Mouse (Mus musculus): ENCODE measurements around the gene Opcml. TPM values are rescaled to one million over a fixed set of nuclear protein-coding genes. Genes with fewer than 3 reads are reported as not detected.

The Opcml gene
- polyA plus RNA-seq, 1 experiment from 2014 or later: 10.1 TPM

DNA sequence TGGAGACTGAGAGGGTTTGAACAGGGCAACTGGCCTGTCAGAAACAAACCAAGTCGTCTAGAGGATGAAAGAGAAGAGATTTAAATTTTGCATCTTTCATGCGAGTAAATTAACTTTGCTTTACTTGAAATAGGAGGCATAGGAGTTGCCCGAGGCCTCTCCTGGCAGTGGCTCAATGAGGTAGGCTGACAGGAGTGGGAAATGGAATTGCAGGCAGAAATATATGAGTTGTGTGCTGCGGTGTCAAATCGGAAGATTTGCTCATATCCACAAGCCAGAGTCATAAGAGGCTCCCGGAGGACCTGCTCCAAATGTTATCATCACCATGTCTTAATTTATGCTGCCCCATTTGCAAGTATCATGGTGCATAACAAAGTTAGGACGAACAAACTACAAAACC is 391.3 kb downstream of the Opcml start:
- ATAC-seq (ENCODE audit: low read depth): no peak
- Histone ChIP-seq H3K27ac (ENCODE audit: low read length) (no peak overlapping the region), H3K4me2 (ENCODE audit: low read depth, low read length) (no peak overlapping the region), H3K4me3 (ENCODE audit: low read length) (no peak overlapping the region), H3K27me3 (ENCODE audit: control insufficient read depth, insufficient read depth, low read depth, low read length) (no peaks in the 10 kb centered on the region), H3K36me3 (ENCODE audit: control insufficient read depth, insufficient read depth, low read length) (no peaks in the 10 kb centered on the region), H3K4me1 (replicated peaks; ENCODE audit: control insufficient read depth, insufficient read depth, low read length) (no peaks in the 10 kb centered on the region), H3K9ac (ENCODE audit: low read length) (no peak overlapping the region), H3K9me3 (ENCODE audit: control insufficient read depth, low read length) (no peaks in the 10 kb centered on the region)
- WGBS: 72% methylated on average over 7 of the region's 7 CpGs

DNA sequence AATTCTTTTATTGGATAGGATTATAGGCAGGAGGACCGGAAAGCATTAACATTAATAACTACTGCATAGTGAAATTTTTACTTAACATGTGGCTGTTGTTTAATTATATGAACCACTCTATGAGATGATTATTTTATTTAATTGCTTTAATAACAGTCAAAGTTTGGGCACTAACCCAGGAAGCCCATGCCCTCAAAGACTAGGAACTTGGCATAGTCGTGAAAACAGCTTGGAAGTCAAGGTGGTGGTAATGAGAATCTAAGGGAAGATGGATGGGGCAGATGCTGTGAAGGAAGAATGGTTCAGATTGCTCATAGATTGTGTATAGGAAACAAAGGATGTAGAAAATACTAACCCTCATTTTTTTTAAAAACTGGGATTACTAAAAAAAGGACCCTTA is 399.7 kb downstream of the Opcml start:
- Histone ChIP-seq H3K27me3 (ENCODE audit: control insufficient read depth, insufficient read depth, low read depth, low read length) (no peaks in the 10 kb centered on the region), H3K4me3 (ENCODE audit: low read length) (no peak overlapping the region), H3K36me3 (ENCODE audit: control insufficient read depth, insufficient read depth, low read length) (no peaks in the 10 kb centered on the region), H3K27ac (ENCODE audit: low read length) (no peak overlapping the region), H3K4me2 (ENCODE audit: low read depth, low read length) (no peak overlapping the region), H3K9me3 (ENCODE audit: control insufficient read depth, low read length) (no peaks in the 10 kb centered on the region), H3K9ac (ENCODE audit: low read length) (no peak overlapping the region), H3K4me1 (replicated peaks; ENCODE audit: control insufficient read depth, insufficient read depth, low read length) (no peaks in the 10 kb centered on the region)
- 71% methylated on average over 2 of the region's 2 CpGs for WGBS
- no peak for ATAC-seq (ENCODE audit: low read depth)

DNA sequence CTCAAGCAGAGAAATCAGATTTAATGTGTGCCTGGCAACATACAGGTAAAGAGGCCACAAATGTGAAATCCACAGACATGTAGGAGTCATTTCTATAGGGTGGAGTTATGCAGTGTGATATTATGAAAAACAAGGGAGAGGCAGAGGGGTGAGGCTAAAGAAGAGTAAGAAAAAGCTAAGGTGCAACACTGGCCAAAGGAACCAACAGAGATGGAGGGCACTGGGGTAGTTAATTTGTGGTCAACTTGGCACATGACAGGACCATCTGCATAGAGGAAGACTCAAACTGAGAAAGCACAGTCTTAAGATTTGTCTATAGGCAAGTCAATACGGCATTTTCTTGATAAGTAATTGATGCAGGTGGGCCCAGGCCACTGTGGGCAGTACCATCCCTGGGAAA is 400.2 kb downstream of the Opcml start:
- no peak for ATAC-seq (ENCODE audit: low read depth)
- WGBS: 69% methylated on average over 1 of the region's 1 CpGs

DNA sequence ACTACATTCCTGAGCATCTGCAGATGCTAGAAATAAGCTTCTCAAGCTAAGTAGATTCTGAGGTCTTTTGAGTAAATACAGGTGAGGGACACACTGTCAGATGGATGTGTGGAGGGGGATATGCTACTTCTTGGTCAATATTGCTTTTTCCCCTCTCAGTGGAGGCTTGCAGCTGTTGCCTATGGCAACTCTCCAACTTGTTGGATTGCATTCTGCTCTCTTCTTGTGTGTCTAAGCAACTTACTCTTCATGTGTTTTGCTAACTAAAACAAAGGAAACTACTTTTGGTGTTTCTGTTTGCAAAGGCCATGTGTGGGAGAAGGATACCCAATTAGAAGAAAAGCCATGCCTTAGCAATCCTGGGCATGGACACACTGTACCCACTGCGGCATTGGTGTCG is 406.0 kb downstream of the Opcml start:
- no peak overlapping the region for H3K27ac ChIP-seq (ENCODE audit: low read length)
- WGBS: 88% methylated on average over 2 of the region's 2 CpGs

More for the DNA sequence above, 400.2 kb downstream of the Opcml start:
- H3K9me3 ChIP-seq (ENCODE audit: control insufficient read depth, low read length): no peaks in the 10 kb centered on the region
- no peaks in the 10 kb centered on the region for H3K36me3 ChIP-seq (ENCODE audit: control insufficient read depth, insufficient read depth, low read length)
- no peak overlapping the region for H3K27ac ChIP-seq (ENCODE audit: low read length)
- no peaks in the 10 kb centered on the region for H3K4me1 ChIP-seq (replicated peaks; ENCODE audit: control insufficient read depth, insufficient read depth, low read length)
- H3K4me2 ChIP-seq (ENCODE audit: low read depth, low read length): no peak overlapping the region
- H3K4me3 ChIP-seq (ENCODE audit: low read length): no peak overlapping the region
- no peak overlapping the region for H3K9ac ChIP-seq (ENCODE audit: low read length)
- H3K27me3 ChIP-seq (ENCODE audit: control insufficient read depth, insufficient read depth, low read depth, low read length): no peaks in the 10 kb centered on the region

DNA sequence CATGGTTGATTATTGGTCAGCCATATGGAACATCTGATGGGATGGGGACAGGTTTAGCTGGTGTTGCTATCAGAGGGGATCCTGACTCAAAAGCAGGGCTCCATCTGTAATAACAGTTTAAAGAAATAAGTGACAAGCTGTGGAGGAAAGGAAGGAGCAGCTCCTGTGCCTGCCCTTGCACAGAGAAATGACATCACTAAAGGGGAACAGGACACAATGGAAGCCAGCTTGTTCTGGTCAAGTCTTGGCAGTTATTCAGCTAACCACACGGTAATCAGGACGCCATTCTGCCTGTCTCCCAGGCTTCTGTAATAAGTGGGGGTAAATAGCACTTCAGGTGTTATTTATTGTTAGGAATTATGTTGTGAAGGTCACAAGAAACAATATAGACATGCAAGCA is 406.5 kb downstream of the Opcml start:
- no peak overlapping the region for H3K4me2 ChIP-seq (ENCODE audit: low read depth, low read length)
- no peak overlapping the region for H3K4me3 ChIP-seq (ENCODE audit: low read length)
- no peak overlapping the region for H3K27ac ChIP-seq (ENCODE audit: low read length)
- WGBS: 54% methylated on average over 2 of the region's 2 CpGs
- H3K4me1 ChIP-seq (replicated peaks; ENCODE audit: control insufficient read depth, insufficient read depth, low read length): no peaks in the 10 kb centered on the region
- no peaks in the 10 kb centered on the region for H3K27me3 ChIP-seq (ENCODE audit: control insufficient read depth, insufficient read depth, low read depth, low read length)
- no peaks in the 10 kb centered on the region for H3K36me3 ChIP-seq (ENCODE audit: control insufficient read depth, insufficient read depth, low read length)
- no peaks in the 10 kb centered on the region for H3K9me3 ChIP-seq (ENCODE audit: control insufficient read depth, low read length)
- no peak overlapping the region for H3K9ac ChIP-seq (ENCODE audit: low read length)
- ATAC-seq (ENCODE audit: low read depth): no peak

More for the DNA sequence above, 406.0 kb downstream of the Opcml start:
- Histone ChIP-seq H3K4me1 (replicated peaks; ENCODE audit: control insufficient read depth, insufficient read depth, low read length) (no peaks in the 10 kb centered on the region), H3K4me3 (ENCODE audit: low read length) (no peak overlapping the region), H3K9me3 (ENCODE audit: control insufficient read depth, low read length) (no peaks in the 10 kb centered on the region), H3K9ac (ENCODE audit: low read length) (no peak overlapping the region), H3K27me3 (ENCODE audit: control insufficient read depth, insufficient read depth, low read depth, low read length) (no peaks in the 10 kb centered on the region), H3K36me3 (ENCODE audit: control insufficient read depth, insufficient read depth, low read length) (no peaks in the 10 kb centered on the region), H3K4me2 (ENCODE audit: low read depth, low read length) (no peak overlapping the region)
- no peak for ATAC-seq (ENCODE audit: low read depth)

DNA sequence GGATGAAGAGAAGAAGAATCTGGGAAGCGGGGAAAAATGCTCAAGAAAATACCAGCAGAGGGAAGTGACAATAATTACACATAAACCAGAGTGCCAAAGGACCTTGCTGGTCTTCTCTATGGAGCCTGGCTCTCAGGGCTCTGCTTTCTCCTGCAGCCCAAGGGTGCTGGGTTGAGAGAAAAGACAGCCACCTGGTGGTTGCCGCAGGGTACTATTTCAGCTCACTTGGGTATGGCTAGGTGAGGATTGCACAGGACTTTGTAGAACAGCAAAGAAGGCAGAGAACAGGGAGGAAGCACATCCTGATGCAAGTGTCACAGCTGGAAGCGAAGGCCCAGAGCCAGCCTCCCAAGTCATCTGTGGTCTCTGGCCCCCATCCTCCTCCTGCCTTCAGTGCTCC is 407.1 kb downstream of the Opcml start:
- Histone ChIP-seq H3K9me3 (ENCODE audit: control insufficient read depth, low read length) (no peaks in the 10 kb centered on the region), H3K4me2 (ENCODE audit: low read depth, low read length) (no peak overlapping the region), H3K4me3 (ENCODE audit: low read length) (no peak overlapping the region), H3K36me3 (ENCODE audit: control insufficient read depth, insufficient read depth, low read length) (no peaks in the 10 kb centered on the region), H3K9ac (ENCODE audit: low read length) (no peak overlapping the region), H3K27me3 (ENCODE audit: control insufficient read depth, insufficient read depth, low read depth, low read length) (no peaks in the 10 kb centered on the region), H3K4me1 (replicated peaks; ENCODE audit: control insufficient read depth, insufficient read depth, low read length) (no peaks in the 10 kb centered on the region), H3K27ac (ENCODE audit: low read length) (no peak overlapping the region)
- WGBS: 37% methylated on average over 3 of the region's 3 CpGs
- 0 out of 2 replicates have a peak, but pooled peaks have one; percentile 49 for ATAC-seq (ENCODE audit: low read depth)

DNA sequence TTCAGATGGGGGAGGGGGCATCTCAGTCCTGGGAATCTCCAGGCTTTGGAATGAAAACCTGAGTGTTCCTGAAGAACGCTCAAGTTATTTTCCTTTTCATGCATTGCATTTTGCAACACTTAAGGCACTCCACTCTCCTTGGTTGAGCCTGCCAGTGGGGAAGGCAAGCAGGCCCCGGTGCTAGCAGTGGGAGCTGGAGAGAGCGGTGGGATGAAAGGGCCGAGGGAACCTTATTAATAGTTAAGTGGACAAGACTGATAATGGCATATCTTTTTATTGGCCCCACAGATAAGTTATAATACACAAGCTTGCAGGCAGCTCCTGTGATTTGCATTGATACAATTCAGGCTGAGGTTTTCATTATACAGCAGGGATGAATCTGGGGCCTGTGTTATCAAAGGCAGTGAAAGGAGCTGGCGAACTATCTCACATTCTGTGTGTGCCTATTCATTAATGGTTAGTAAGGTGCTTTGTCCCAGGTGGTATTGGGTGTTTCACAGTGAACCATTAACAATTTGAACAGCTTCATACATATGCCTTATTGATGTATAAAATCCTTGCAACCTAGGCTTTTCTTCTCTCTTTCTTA is 407.6 kb downstream of the Opcml start:
- Histone ChIP-seq H3K9me3 (ENCODE audit: control insufficient read depth, low read length) (no peaks in the 10 kb centered on the region), H3K4me2 (ENCODE audit: low read depth, low read length) (no peak overlapping the region)
- ATAC-seq (ENCODE audit: low read depth): no peak

DNA sequence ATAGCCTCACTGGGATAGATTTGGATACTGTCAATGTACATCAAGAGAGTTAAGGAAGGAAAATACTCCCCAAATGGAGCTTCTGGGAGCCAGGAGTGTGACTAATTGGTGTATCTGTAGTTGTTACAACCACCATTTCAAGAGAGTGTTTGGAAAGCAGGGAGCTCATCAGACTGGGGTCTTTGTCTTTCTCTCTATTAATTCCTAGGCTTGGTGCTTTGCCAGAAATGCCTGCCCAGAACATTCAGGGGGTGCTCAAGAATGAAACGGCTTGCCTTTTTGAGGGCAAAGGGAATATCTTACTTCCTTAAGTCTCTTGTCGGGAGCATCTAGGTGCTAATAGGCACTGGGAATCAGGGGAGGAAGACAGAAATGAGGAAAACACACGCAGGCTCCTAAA is 416.9 kb downstream of the Opcml start:
- Histone ChIP-seq H3K4me3 (ENCODE audit: low read length) (no peak overlapping the region), H3K9me3 (ENCODE audit: control insufficient read depth, low read length) (no peaks in the 10 kb centered on the region), H3K27ac (ENCODE audit: low read length) (no peak overlapping the region), H3K9ac (ENCODE audit: low read length) (no peak overlapping the region), H3K27me3 (ENCODE audit: control insufficient read depth, insufficient read depth, low read depth, low read length) (no peaks in the 10 kb centered on the region), H3K4me1 (replicated peaks; ENCODE audit: control insufficient read depth, insufficient read depth, low read length) (no peaks in the 10 kb centered on the region), H3K4me2 (ENCODE audit: low read depth, low read length) (no peak overlapping the region), H3K36me3 (ENCODE audit: control insufficient read depth, insufficient read depth, low read length) (no peaks in the 10 kb centered on the region)
- 66% methylated on average over 3 of the region's 3 CpGs for WGBS
- no peak for ATAC-seq (ENCODE audit: low read depth)

More for the DNA sequence above, 407.6 kb downstream of the Opcml start:
- 62% methylated on average over 5 of the region's 5 CpGs for WGBS
- H3K27me3 ChIP-seq (ENCODE audit: control insufficient read depth, insufficient read depth, low read depth, low read length): no peaks in the 10 kb centered on the region
- H3K36me3 ChIP-seq (ENCODE audit: control insufficient read depth, insufficient read depth, low read length): no peaks in the 10 kb centered on the region
- no peak overlapping the region for H3K4me3 ChIP-seq (ENCODE audit: low read length)
- no peak overlapping the region for H3K27ac ChIP-seq (ENCODE audit: low read length)
- no peaks in the 10 kb centered on the region for H3K4me1 ChIP-seq (replicated peaks; ENCODE audit: control insufficient read depth, insufficient read depth, low read length)
- H3K9ac ChIP-seq (ENCODE audit: low read length): no peak overlapping the region

DNA sequence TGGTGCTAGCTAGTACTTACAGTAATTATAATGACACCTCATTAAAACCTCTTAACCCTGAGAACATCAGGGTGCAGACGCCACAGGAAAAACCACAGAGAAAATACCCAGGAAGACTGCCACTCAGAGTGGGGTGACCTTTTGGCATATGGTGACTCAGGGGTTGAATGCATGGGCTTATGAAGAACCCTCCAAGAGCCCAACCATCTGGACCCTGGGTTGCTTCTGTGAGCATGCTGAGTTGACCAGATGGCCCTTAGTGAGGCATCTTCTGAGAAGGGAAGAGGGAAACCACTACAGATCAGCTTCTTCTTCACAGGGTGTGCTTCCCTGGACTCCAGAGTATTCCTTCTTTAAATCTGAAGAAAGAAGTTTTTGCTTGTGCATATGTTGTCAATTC is 418.1 kb downstream of the Opcml start:
- no peak overlapping the region for H3K9ac ChIP-seq (ENCODE audit: low read length)
- no peak overlapping the region for H3K27ac ChIP-seq (ENCODE audit: low read length)
- H3K4me3 ChIP-seq (ENCODE audit: low read length): no peak overlapping the region
- H3K27me3 ChIP-seq (ENCODE audit: control insufficient read depth, insufficient read depth, low read depth, low read length): no peaks in the 10 kb centered on the region
- no peaks in the 10 kb centered on the region for H3K9me3 ChIP-seq (ENCODE audit: control insufficient read depth, low read length)
- H3K4me1 ChIP-seq (replicated peaks; ENCODE audit: control insufficient read depth, insufficient read depth, low read length): no peaks in the 10 kb centered on the region
- no peak for ATAC-seq (ENCODE audit: low read depth)
- H3K4me2 ChIP-seq (ENCODE audit: low read depth, low read length): no peak overlapping the region
- no peaks in the 10 kb centered on the region for H3K36me3 ChIP-seq (ENCODE audit: control insufficient read depth, insufficient read depth, low read length)
- WGBS: 64% methylated on average over 1 of the region's 1 CpGs

DNA sequence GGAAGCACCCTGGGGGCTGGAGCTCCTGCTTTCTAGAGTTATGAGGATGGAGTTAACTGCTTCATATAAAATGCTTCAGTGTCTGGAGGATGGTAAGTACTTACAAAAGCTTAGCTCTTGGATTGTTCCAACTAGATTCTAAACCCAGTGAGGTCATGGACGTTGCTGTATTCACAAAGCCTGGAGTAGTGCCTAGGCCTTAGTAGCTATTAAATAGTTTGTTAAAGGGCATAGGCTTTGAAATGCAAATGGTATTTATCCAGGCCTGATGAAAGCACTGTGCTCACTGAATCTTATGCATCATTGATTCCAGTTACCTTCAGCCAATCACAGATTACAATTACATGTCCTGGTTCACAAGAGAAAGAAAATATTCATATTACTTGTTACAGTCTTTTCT is 421.3 kb downstream of the Opcml start:
- no peaks in the 10 kb centered on the region for H3K27me3 ChIP-seq (ENCODE audit: control insufficient read depth, insufficient read depth, low read depth, low read length)
- H3K27ac ChIP-seq (ENCODE audit: low read length): no peak overlapping the region
- H3K9me3 ChIP-seq (ENCODE audit: control insufficient read depth, low read length): no peaks in the 10 kb centered on the region
- no peaks in the 10 kb centered on the region for H3K36me3 ChIP-seq (ENCODE audit: control insufficient read depth, insufficient read depth, low read length)
- no peak overlapping the region for H3K9ac ChIP-seq (ENCODE audit: low read length)
- H3K4me3 ChIP-seq (ENCODE audit: low read length): no peak overlapping the region
- H3K4me2 ChIP-seq (ENCODE audit: low read depth, low read length): no peak overlapping the region
- ATAC-seq (ENCODE audit: low read depth): no peak
- H3K4me1 ChIP-seq (replicated peaks; ENCODE audit: control insufficient read depth, insufficient read depth, low read length): no peaks in the 10 kb centered on the region
- WGBS: 56% methylated on average over 1 of the region's 1 CpGs

Data from lung, embryonic 16.5 days (tissue).